Mouse (Mus musculus) midbrain, postnatal 0 days (tissue): ENCODE results near the gene Olfr1277. TPM values are rescaled to one million over a fixed set of nuclear protein-coding genes. Genes with fewer than 3 reads are reported as not detected.

Experiments
- ATAC-seq: fragments of 200-750 bp; cut with Nextera tagmentation; 2 replicates; pipeline ENCODE4 v1.8.0; 2017; ENCODE audit warnings: moderate number of reproducible peaks, mild to moderate bottlenecking, moderate TSS enrichment, moderate library complexity; ENCODE audit not compliant: low FRiP score
- DNase-seq: peaks from one replicate; pipeline ENCODE4 v3.0.0-alpha.2; 2015; ENCODE audit warnings: low spot score
- H3K27ac ChIP-seq: fragments of 300-500 bp; sonication (generic); 2 replicates; pipeline ENCODE4 v1.5.1; 2014; ENCODE audit warnings: low read depth, mild to moderate bottlenecking, low read length, mixed read lengths
- H3K27me3 ChIP-seq: fragments of 300-500 bp; sonication (generic); 2 replicates; pipeline ENCODE4 v1.6.1; 2014; ENCODE audit warnings: low read length, control low read depth, mixed read lengths; ENCODE audit not compliant: insufficient read depth
- H3K36me3 ChIP-seq: fragments of 300-500 bp; sonication (generic); 2 replicates; pipeline ENCODE4 v1.6.1; 2014; ENCODE audit warnings: low read length, control low read depth, mixed read lengths; ENCODE audit not compliant: insufficient read depth
- H3K4me1 ChIP-seq: fragments of 300-500 bp; sonication (generic); 2 replicates; pipeline ENCODE4 v1.6.1; 2014; ENCODE audit warnings: mild to moderate bottlenecking, control low read depth, antibody characterized with exemption, low read length, mixed read lengths; ENCODE audit not compliant: insufficient read depth
- H3K4me2 ChIP-seq: fragments of 300-500 bp; sonication (generic); 2 replicates; pipeline ENCODE4 v1.6.1; 2014; ENCODE audit warnings: low read depth, mild to moderate bottlenecking, low read length, mixed read lengths; ENCODE audit not compliant: poor library complexity, severe bottlenecking
- H3K4me3 ChIP-seq: fragments of 300-500 bp; sonication (generic); 2 replicates; pipeline ENCODE4 v1.5.1; 2014; ENCODE audit warnings: low read depth, mild to moderate bottlenecking, low read length, moderate library complexity
- H3K9ac ChIP-seq: fragments of 300-500 bp; sonication (generic); replicated peaks from 2 replicates; pipeline ENCODE4 v1.6.1; 2014; ENCODE audit warnings: mild to moderate bottlenecking, low read length, moderate library complexity, mixed read lengths; ENCODE audit not compliant: poor library complexity, severe bottlenecking
- H3K9me3 ChIP-seq: fragments of 300-500 bp; sonication (generic); 2 replicates; pipeline ENCODE4 v1.6.1; 2016; ENCODE audit warnings: low read length, control low read depth
- CTCF ChIP-seq: IDR thresholded peaks from 2 replicates; pipeline ENCODE4 v1.5.1; 2016; ENCODE audit warnings: antibody characterized with exemption, mild to moderate bottlenecking
- WGBS: fragments of 180-500 bp; shearing (Covaris S2); extraction: QIAGEN DNeasy Blood & Tissue Kit; methylation state at CpG from one replicate; pipeline ENCODE4 v1.1.7; 2014; 5-methylcytosine and 5-hydroxymethylcytosine counted together
- polyA plus RNA-seq: library from polyadenylated mRNA; unstranded; fragments of >200 nt; fragmentation: Nextera tagmentation; extraction: Ambion mirVana; gene quantifications from 2 replicates; pipeline ENCODE4 v1.2.1, GENCODE M21; 2015
- total RNA-seq: library from RNA; depleted of rRNA; stranded (reverse); fragments of >200 nt; gene quantifications from 2 replicates; pipeline ENCODE4 v1.2.3, GENCODE M21; 2014; rRNA removed

Olfr1277 gene
- total and polyA plus RNA-seq, 2 experiments from 2014 or later = not detected

GRCm38 (mm10) chr2:111235186-111235585 lies 38.7 kb downstream of the Olfr1277 start, which contains the start of gene Olfr1275:
Gene Olfr1275 (minus strand): TSS chr2:111235286.
- ATAC-seq (no peak), DNase-seq (no peak)
- H3K27ac ChIP-seq = no peak within 1 kb of the TSS
- no peak within 1 kb of the TSS for H3K4me2 ChIP-seq
- no peaks in the 10 kb centered on the region for H3K27me3 ChIP-seq
- TF ChIP-seq CTCF = no peak
- 90% methylated on average over 1 of the region's 1 CpGs for WGBS
- no peaks in the 10 kb centered on the region for H3K9me3 ChIP-seq
- H3K4me1 ChIP-seq = no peaks in the 10 kb centered on the region
- H3K4me3 ChIP-seq = no peak within 1 kb of the TSS
- H3K9ac ChIP-seq = no peak within 1 kb of the TSS
- no peaks in the 10 kb centered on the region for H3K36me3 ChIP-seq

- ATAC-seq (no peak), DNase-seq (no peak)
- no peak within 1 kb of the TSS for H3K4me2 ChIP-seq
- WGBS = 89% methylated on average over 6 of the region's 6 CpGs
- no peak within 1 kb of the TSS for H3K27ac ChIP-seq
- H3K4me1 ChIP-seq = no peaks in the 10 kb centered on the region
- H3K27me3 ChIP-seq = no peaks in the 10 kb centered on the region
- TF ChIP-seq CTCF = no peak
- no peaks in the 10 kb centered on the region for H3K36me3 ChIP-seq
- no peak within 1 kb of the TSS for H3K9ac ChIP-seq
- no peak within 1 kb of the TSS for H3K4me3 ChIP-seq
- H3K9me3 ChIP-seq = no peaks in the 10 kb centered on the region
Measured at GRCm38 (mm10) chr2:111229502-111229901, 44.4 kb downstream of the Olfr1277 start, which contains the start of gene 4930430A15Rik. Gene 4930430A15Rik (minus strand): TSS chr2:111229602.

Other genes with a start within 250 kb of the Olfr1277 start
- not detected in 2 replicates for gene Gm13941, start 168.1 kb downstream of the Olfr1277 start, total RNA-seq
- gene Gm13941, start 168.1 kb downstream of the Olfr1277 start, polyA plus RNA-seq = not detected in 2 replicates
- gene Gm15130, start 121.2 kb downstream of the Olfr1277 start, total RNA-seq = not detected in 2 replicates
- gene Gm15130, start 121.2 kb downstream of the Olfr1277 start, polyA plus RNA-seq = not detected in 2 replicates
- not detected in 2 replicates for gene 4930430A15Rik, start 44.5 kb downstream of the Olfr1277 start, total RNA-seq
- gene 4930430A15Rik, start 44.5 kb downstream of the Olfr1277 start, polyA plus RNA-seq = not detected in 2 replicates
- gene Olfr1275, start 38.8 kb downstream of the Olfr1277 start, total RNA-seq = not detected in 2 replicates
- not detected in 2 replicates for gene Olfr1275, start 38.8 kb downstream of the Olfr1277 start, polyA plus RNA-seq
- not detected in 2 replicates for gene Olfr1276, start 19.6 kb downstream of the Olfr1277 start, total RNA-seq
- gene Olfr1276, start 19.6 kb downstream of the Olfr1277 start, polyA plus RNA-seq = not detected in 2 replicates
- not detected in 2 replicates for gene Olfr1278, start 16.0 kb upstream of the Olfr1277 start, total RNA-seq
- not detected in 2 replicates for gene Olfr1278, start 16.0 kb upstream of the Olfr1277 start, polyA plus RNA-seq
- gene Olfr1279, start 26.5 kb upstream of the Olfr1277 start, total RNA-seq = not detected in 2 replicates
- not detected in 2 replicates for gene Olfr1279, start 26.5 kb upstream of the Olfr1277 start, polyA plus RNA-seq
- not detected in 2 replicates for gene Olfr1280, start 39.9 kb upstream of the Olfr1277 start, total RNA-seq
- not detected in 2 replicates for gene Olfr1280, start 39.9 kb upstream of the Olfr1277 start, polyA plus RNA-seq
- not detected in 2 replicates for gene Olfr1281, start 52.4 kb upstream of the Olfr1277 start, total RNA-seq
- gene Olfr1281, start 52.4 kb upstream of the Olfr1277 start, polyA plus RNA-seq = not detected in 2 replicates
- not detected in 2 replicates for gene Olfr1282, start 62.0 kb upstream of the Olfr1277 start, total RNA-seq
- not detected in 2 replicates for gene Olfr1282, start 62.0 kb upstream of the Olfr1277 start, polyA plus RNA-seq
- gene Olfr1283, start 92.7 kb upstream of the Olfr1277 start, total RNA-seq = not detected in 2 replicates
- gene Olfr1283, start 92.7 kb upstream of the Olfr1277 start, polyA plus RNA-seq = not detected in 2 replicates
- not detected in 2 replicates for gene Olfr1284, start 101.4 kb upstream of the Olfr1277 start, total RNA-seq
- gene Olfr1284, start 101.4 kb upstream of the Olfr1277 start, polyA plus RNA-seq = not detected in 2 replicates
- not detected in 2 replicates for gene Olfr1286, start 149.0 kb upstream of the Olfr1277 start, total RNA-seq
- gene Olfr1286, start 149.0 kb upstream of the Olfr1277 start, polyA plus RNA-seq = not detected in 2 replicates
- gene Olfr1287, start 175.0 kb upstream of the Olfr1277 start, total RNA-seq = not detected in 2 replicates
- gene Olfr1287, start 175.0 kb upstream of the Olfr1277 start, polyA plus RNA-seq = not detected in 2 replicates
- not detected in 2 replicates for gene Olfr1288, start 200.0 kb upstream of the Olfr1277 start, total RNA-seq
- not detected in 2 replicates for gene Olfr1288, start 200.0 kb upstream of the Olfr1277 start, polyA plus RNA-seq
- not detected in 2 replicates for gene Olfr1289, start 206.7 kb upstream of the Olfr1277 start, total RNA-seq
- gene Olfr1289, start 206.7 kb upstream of the Olfr1277 start, polyA plus RNA-seq = not detected in 2 replicates
- not detected in 2 replicates for gene Olfr1290, start 219.7 kb upstream of the Olfr1277 start, total RNA-seq
- not detected in 2 replicates for gene Olfr1290, start 219.7 kb upstream of the Olfr1277 start, polyA plus RNA-seq
- not detected in 2 replicates for gene Olfr1291-ps1, start 223.1 kb upstream of the Olfr1277 start, total RNA-seq
- gene Olfr1291-ps1, start 223.1 kb upstream of the Olfr1277 start, polyA plus RNA-seq = not detected in 2 replicates